Mouse (Mus musculus) lung, adult 2 months (tissue): ENCODE measurements around the gene Ndufb10.

ENCODE experiments used
- CTCF ChIP-seq: fragments of 200-500 bp; IDR thresholded peaks from 2 replicates; pipeline ENCODE4 v1.5.1; 2011; ENCODE audit warnings: mild to moderate bottlenecking, low read length, control low read depth; ENCODE audit not compliant: insufficient read depth
- POLR2A ChIP-seq: fragments of 200-500 bp; IDR thresholded peaks from 2 replicates; pipeline ENCODE4 v1.6.1; 2011; ENCODE audit warnings: low read depth, mild to moderate bottlenecking, control low read depth, low read length, borderline replicate concordance; ENCODE audit errors: extremely low read depth

DNA sequence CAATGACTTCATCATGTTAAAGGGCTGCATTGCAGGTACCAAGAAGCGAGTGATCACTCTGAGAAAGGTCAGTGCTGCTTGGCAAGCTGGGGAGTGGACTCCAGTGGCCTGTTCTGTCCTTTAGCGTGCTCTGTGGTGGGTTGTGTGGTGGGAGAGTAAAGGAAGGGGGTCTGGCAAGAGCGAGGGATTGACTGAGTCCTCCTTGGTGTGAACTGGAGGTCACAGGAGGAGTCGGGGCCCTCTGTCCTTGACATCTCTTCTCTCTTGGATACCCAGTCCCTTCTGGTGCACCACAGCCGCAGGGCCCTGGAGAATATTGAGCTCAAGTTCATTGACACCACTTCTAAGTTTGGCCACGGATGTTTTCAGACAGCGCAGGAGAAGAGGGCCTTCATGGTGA lies 11.2 kb upstream of the Ndufb10 start:
- TF ChIP-seq CTCF = no peak
- TF ChIP-seq POLR2A = no peak
